Mouse (Mus musculus) CH12.LX (cell line): ENCODE data around the gene Prrc2a.

Experiments
- CTCF ChIP-seq, 2 experiments: IDR thresholded peaks in 1 of 2; conservative IDR thresholded peaks in 1 of 2; 2 replicates each; pipeline ENCODE4 v1.5.1; 2011 to 2012; ENCODE audit warnings: low read depth in 2 of 2, low read length in 2 of 2, improper control_type of control experiment in 1 of 2, inconsistent platforms in 1 of 2, mild to moderate bottlenecking in 1 of 2, moderate library complexity in 1 of 2
- MAFK ChIP-seq: IDR thresholded peaks from 2 replicates; pipeline ENCODE4 v1.6.1; 2011; ENCODE audit warnings: low read length, improper control_type of control experiment; ENCODE audit not compliant: insufficient replicate concordance
- NELFE ChIP-seq: IDR thresholded peaks from 2 replicates; pipeline ENCODE4 v1.6.1; 2011; ENCODE audit warnings: low read depth, low read length, improper control_type of control experiment
- POLR2A ChIP-seq: IDR thresholded peaks from 2 replicates; pipeline ENCODE4 v1.6.1; 2011; ENCODE audit warnings: low read depth, mild to moderate bottlenecking, improper control_type of control experiment, low read length
- UBTF ChIP-seq: IDR thresholded peaks from 2 replicates; pipeline ENCODE4 v1.6.1; 2012; ENCODE audit warnings: low read depth, mild to moderate bottlenecking, inconsistent platforms, low read length, improper control_type of control experiment, moderate library complexity

GRCm38 (mm10) chr17:35162121-35162520 is 2.6 kb downstream of the Prrc2a start:
- no peak for TF ChIP-seq POLR2A
- TF ChIP-seq NELFE, result no peak
- TF ChIP-seq CTCF (conservative IDR thresholded peaks at IDR 0.05 in 1 of 2, IDR thresholded peaks at IDR 0.05 in 1 of 2; ENCODE audit: low read depth in 2 of 2, low read length in 2 of 2), result no peak
- no peak for TF ChIP-seq MAFK
- TF ChIP-seq UBTF, result no peak
